Mouse (Mus musculus): ENCODE measurements at regions not wholly inside any gene's neighbourhood (a gene's known extent, or its start where the extent isn't known, plus 50 kb on each side); places are given as distances from the start of the nearest gene placed in this dataset.

- no peak for TF ChIP-seq CTCF (IDR thresholded peaks at IDR 0.05; ENCODE audit: low read depth)
- no peak for TF ChIP-seq EP300 (optimal IDR thresholded peaks at IDR 0.05)
These were observed 294.2 kb downstream of the Pdcd6ip start for GRCm38 (mm10) chr9:113413851-113414250.

Data from stomach, postnatal 0 days (tissue).